Mouse (Mus musculus) adrenal gland, adult 8-10 months (tissue): Measurements from ENCODE around the gene Gm6588. TPM values are rescaled to one million over a fixed set of nuclear protein-coding genes. Genes with fewer than 3 reads are reported as not detected.
"Not testable (repeated sequence)": the region's sequence is repeated elsewhere in the genome, so short reads cannot be mapped to it uniquely, and the experiment has no call there.

Experiments used
- DNase-seq: peaks from one replicate; pipeline ENCODE4 v3.0.0; 2022
- total RNA-seq, 4 experiments: library from RNA; stranded (reverse); gene quantifications; 2 replicates each; pipeline ENCODE4 v1.2.4; 2022

The Gm6588 gene
- not detected for total RNA-seq

DNA sequence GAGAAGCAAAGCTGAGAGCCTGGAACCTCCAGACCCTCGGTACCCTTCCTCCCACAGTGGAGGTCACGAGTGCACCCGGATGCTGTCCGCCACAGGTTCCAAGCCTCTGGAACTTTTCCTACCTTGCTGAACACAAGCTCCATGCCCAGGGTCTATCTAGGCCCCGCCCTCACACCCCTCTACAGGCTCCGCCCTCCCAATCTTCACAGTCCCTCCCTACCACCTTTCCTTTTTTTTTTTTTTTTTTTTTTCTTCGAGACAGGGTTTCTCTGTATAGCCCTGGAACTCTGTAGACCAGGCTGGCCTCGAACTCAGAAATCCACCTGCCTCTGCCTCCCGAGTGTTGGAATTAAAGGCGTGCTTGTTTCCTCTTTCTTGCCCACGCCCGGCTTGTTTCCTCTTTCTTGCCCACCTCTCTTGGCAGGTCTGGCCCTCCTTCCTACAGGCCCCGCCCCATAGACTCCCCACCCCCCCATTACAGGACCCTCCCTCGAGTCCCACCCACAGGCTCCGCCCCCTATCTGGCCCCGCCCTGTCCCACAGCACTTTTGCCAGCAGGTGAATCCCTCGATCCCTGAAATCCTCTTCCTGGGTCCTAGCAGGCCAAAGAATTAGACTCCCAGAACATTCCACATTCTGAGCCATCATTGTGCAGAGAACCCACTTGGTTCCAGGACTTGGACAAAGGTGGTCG is at the start of gene Gm6588:
Gene Gm6588 (plus strand): TSS at position 680 of the 694 bp plus-strand sequence.
- DNase-seq: no peak

DNA sequence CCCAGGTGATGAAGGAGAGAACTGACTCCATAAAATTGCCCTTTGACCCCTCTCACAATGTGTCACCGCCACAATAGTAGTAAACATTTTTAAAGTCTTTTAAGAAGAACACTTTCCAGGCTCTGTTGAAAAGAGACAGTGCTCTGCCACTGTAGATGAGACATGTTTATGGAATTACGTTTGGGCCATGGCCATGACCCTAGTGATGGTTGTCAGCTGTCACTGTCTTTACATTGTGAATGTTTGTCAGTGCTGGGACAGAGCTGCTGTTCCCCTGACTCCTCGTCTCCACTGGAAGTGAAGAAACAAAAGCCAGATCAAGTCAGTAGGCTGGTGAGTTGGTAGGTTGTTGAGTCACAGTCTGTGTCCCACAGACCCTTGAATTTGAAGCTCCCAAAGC is 46.8 kb upstream of the Gm6588 start:
- DNase-seq: no peak

DNA sequence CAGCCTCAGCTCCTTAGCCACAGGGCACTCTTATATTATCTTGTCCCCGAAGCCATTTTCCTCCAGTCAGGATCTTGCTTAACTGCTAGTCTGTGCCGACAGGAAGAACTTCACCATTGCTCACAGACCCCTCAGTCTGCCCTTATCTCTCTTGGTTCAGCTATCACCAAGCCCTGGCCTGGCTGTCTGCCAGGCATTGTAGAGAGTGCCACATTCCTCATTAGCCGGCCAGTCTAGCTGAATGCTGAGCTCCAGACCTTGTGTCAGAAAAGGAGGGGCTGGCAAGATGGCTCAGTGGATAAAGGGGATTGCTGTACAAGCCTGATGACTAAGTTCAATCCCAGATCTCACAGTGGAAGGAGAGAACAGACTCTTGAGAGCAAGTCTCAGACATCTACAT is 43.2 kb upstream of the Gm6588 start:
- no peak for DNase-seq

DNA sequence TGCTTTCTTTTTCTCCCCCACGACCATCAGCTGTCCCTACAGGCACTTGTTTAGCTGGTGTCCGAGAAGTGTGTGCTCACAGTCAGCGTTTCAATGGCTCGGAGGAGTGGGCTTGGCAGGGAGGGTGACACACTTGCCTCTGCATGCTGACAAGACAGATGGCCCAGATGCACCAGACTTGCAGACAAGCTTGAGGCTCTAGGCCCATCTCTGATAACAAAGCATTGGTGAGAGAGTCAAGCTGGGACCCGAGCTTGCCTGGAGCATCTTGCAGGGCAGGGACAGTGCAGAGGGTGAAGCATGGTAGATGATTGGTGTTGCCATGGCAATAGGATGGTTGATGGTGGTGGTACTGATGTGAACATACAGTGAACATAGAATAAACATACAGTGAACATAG is 40.0 kb upstream of the Gm6588 start:
- DNase-seq: no peak

DNA sequence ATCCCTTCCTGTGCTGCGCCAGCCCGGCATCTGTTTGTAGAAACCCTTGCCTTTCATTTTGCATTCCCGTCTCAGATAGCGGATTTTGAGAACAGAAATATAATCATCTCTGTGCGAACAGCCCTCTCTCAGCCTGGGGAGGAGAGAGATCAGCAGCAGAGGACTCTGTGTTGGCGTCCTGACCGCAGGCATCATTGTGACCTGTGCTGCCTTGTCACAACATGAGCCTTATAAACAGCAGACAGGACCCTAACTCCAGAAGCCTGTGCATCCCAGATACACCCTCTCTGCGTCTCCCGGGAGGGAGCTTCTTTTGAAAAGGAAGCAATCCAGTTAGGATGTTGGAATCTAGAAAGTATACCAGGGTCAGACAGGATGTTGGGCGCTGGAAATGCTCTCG is 38.2 kb upstream of the Gm6588 start:
- no peak for DNase-seq

DNA sequence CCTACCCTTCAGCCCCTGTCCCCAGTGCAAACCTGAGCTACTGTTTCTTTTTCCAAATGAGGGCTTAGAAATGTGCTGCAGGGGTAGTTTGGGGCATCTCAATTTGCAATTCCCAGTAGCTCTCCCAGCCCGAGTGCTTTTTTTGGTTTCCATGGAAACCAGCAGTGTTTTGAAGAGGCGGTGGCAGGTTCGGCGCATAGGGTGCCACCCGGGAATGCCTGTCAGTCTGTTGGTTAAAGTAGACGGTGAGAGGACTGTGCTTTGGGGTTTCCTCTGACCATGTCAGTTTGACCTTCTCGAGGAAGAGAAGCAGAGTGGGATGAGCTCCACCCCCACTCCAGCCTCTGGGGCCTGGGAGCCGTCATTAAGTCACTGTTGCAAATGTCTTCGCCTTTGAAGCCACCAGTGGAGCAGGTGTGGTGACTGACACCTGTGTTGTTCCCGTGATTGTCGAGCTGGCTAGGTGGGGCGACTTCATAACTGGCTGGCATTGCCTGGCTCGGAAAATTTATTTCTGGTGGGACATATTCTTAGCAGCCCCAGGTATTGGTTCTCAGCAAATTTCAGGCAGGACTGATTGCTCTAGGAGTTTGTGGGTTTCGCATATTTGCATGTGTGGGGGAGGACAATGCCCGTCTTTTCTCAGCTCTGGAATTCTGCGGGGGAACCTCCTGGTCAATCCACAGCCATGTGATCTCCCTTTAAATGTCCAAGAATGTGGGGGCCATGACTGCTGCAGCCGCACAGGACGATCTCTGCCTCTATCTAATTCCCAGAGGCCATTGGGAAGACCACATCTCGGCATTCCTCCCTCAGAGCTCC is 37.5 kb upstream of the Gm6588 start:
- DNase-seq: no peak

DNA sequence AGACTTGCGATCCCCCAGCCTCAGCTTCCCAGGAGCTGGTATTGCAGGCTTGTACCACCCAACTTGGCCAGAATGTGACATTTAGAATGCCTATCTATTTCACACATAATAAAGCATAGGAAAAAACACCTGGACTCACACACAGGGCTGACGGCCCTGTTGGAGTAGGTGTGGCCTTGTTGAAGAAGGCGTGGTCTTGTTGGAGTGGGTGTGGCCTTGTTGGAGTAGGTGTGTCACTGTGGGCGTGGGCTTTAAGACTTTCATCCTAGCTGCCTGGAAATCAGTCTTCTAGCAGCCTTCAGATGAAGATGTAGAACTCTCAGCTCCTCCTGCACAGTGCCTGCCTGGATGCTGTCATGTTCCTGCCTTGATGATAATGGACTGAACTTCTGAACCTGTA is 36.4 kb upstream of the Gm6588 start:
- DNase-seq: not testable (repeated sequence)

DNA sequence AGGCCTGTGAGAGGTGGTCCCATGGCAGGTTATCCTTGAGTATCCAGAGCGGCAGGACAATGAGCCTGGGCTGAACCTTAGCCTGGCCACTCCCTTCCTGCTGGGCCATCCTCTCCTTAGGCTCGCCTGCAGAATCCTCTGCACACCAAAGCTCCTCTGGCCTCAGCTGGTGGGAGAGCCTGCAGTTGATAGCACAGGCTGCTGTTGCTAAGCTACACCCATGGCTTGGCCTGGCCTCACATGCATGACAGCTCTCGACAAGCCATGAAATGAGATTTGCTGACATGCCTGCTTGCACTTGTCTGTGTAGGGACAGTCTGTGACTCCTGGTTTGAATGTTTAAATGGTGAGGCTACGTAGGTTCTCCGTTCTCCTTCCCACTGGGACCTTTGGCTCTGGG is 32.6 kb upstream of the Gm6588 start:
- no peak for DNase-seq

DNA sequence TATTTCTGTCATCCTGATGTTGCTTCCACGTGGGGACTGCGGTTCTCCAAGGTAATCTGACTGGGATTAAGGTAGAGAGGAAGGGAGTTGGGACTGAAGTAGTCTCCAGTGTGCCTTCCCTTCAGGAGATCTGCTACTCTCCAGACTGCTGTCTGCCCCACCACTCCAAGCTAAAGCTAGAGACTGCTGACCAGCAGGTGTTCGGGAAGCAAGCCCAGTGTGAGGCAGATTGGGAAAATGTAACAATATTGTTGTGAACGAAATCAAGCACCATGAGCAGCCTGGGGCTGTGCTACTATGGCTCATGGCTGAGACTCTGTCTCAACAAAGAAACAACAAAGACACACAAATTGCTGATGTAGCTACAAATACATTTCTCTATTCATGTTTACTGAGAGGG is 31.2 kb upstream of the Gm6588 start:
- DNase-seq: no peak

DNA sequence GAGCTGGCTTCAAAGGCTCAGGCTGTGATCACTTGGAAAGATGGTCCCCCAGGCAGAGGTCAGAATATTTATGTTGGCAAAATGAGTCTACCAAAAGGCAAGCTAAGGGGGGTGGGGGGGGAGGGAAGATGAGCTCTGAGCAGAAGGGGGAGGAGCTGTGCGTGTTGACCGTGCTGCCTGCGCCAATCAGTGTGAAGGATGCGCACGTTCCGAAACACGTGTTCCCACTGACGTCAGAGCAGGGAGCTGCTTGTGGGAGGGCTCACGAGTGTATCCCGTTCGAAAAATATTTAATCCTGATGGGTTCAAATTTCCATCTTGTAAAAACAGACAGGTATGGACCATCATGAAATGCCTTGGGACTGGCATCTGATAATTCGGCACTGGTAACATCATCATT is 29.7 kb upstream of the Gm6588 start:
- no peak for DNase-seq

DNA sequence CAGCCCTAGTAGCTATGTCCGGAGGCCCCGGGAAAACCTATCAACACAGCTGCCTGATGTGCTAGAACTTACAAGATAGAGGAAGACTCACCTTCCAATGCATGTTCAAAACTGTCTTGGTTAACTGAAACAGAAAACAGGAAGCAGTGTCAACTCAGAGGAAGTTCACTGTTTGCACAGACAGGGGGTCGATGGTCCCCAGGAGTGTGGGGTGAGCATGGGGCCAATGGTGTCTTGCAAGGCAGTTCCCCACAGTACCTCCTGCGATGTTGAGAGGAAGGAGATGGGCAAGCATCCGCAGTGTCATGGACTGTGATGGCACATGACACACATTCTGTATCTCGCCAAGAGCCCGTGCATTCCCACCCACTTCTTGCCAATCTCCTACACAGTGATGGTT is 22.6 kb upstream of the Gm6588 start:
- DNase-seq: no peak

DNA sequence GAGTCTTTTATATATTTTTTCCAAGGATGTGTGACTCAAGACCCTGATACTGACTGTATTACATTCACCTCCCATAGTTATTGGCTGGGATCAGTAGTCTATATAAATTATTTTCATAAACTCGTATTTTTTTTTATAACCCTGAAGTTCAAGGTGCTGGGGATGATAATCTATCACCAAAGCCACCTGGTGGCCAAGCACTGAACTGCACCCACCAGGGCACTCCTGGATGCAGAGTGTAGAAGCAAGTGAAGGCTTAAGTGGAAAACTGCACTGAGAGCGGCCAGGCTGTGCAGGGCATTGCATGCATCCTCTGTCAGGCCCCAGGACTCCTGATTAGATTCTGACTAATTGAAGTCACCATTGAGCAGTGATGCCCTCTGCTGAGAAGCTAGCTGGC is 21.9 kb upstream of the Gm6588 start:
- peak; percentile 11 for DNase-seq

DNA sequence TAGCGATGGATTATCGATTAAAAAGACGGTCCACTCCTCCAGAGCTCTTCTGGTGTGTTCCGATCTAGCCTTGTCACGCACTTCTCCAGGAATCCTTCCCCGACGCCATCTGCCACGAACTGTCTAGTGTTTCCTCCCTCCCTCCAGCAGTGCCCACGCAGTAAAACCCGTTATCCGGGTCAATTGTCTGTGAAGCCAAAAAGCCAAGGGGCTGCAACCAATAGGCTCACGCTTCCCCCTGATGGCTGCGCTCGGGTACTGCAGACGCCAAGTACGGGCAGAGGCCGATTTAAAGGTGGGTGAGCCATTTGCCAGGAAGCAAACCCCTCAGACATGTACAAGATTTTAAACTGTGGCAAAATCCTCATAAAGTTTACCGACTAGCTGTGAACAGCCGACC is 20.3 kb upstream of the Gm6588 start:
- DNase-seq: peak; percentile 33

DNA sequence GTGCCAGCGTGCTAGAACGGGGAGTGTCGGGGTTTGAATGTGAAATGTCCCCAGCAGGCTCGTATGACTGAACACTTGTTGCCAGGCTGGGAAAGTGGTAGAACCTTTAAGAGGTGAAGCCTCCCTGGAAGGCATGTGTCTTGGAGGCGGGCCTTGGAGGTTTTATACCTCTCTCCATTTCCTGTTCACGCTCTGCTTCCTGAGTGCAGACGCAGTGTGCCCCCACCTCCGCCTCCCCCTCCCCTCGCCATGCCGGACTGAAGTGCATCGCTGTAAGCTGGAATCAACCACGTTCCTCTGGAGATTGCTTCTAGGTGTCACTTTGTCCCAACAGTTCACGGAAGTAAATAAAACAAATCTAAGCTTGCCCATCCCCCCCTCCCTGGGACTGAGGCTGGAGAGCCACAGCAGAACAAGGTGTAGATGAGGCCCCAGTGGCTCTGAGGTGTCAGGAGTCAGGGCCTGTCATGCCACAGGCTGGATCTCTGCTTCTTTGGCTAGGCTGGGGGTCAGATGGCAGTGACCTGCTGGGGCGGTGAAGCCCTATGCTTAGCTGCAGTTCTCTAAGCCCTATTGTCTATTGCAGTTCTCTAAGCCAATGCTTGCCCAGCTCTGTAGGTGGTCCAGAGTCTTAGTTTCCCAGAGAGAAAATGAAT is 18.0 kb upstream of the Gm6588 start:
- DNase-seq: no peak

DNA sequence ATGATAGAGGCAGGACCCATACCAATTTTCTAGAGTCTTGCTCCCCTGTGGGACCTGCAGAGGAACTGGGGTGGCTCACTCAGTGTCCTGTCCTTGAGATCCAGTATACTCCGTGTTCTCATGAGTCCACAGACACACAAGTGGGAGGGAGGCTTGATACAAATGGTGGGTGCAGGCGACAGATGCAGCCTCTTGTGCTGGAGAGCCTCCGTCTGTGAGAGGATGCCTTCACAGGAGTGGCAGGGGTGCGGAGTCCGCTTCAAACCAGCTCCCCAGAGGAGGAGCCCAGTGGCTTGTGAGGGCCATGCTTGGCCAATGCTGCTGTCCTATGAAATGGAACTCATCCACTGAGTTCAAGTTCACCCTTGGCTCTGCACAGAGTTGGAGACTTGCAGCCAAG is 17.2 kb upstream of the Gm6588 start:
- DNase-seq: no peak

DNA sequence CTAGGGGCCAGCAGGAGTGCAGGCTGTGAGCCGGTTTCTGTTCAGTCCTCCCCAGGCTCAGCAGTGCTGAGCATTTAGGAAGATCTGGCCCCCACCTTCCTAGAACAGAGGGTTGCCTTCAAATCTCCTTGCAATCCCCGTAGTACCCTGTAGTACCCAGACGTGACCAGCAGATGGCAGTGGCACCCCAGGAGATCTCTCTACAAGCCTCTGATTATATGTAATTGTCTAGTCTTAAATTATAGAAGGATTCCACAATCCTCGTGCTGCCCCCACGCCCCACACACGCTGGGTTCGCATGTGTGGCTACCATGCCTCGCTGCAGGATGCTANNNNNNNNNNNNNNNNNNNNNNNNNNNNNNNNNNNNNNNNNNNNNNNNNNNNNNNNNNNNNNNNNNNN is 16.2 kb upstream of the Gm6588 start:
- DNase-seq: peak; percentile 33

DNA sequence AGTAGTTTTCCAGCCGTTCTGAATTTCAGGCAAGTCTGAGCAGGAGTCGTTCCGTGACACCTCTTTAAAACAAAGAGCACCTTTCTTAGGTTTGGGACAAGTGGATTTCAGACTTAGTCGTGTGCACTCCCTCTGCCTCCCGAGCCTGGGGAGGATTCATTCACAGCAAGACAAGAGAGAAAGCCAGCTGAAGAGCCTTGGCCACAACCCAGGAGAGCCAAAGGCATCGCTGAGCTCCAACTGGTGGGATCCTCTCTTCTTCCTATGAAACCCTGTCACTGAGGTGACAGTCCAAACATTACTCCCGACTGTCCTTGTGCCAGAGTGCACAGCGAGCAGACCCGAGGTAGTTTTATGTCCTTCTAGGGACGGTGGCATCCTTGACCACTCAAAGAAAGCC is 10.7 kb upstream of the Gm6588 start:
- no peak for DNase-seq

DNA sequence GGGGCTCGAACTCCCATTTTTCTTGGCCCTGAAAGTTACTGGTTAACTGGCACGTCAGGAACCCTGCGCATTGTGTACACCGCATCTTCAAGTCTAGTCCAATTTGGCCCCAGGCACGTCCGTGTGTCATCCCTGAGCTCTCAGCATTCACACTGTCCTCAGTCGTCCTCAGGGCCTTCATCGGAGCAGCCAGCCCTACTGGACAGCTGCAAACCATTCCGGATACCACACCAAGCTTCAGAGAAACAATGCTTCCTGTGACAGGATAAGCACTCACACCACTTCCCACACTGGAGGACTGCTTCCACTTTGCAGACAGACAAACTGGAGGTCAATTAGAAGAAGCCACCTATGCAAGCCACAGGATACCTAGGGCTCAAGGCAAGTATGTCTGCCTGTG is 3.9 kb downstream of the Gm6588 start:
- no peak for DNase-seq

DNA sequence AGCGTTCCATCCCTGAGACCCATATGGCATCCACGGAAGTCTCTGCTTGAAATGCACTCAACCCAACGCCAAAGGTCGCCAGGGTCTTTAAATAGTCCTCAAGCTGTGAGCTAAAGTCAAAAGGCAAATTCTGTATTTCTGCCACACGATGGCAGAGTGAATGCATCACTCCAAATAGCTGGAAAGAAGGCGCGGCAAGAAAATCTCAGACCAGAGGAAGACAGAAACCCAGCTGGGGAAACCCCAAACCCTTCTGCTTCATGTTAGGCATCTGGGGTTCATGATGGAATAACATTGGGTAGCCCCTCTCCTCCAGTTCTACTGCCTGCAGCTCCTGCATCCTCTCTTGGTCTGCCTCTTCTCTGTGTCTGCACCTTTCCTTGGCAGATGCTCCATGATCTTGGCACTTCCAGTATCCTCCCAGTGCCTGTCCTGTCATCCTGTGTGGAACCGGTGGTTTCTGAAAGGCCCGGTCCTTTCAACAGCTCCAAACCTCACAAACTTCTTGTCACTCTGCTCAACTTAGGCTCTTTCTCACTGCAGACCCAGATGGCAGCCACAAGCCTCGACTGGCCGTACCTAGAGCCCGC is 5.8 kb downstream of the Gm6588 start:
- no peak for DNase-seq

DNA sequence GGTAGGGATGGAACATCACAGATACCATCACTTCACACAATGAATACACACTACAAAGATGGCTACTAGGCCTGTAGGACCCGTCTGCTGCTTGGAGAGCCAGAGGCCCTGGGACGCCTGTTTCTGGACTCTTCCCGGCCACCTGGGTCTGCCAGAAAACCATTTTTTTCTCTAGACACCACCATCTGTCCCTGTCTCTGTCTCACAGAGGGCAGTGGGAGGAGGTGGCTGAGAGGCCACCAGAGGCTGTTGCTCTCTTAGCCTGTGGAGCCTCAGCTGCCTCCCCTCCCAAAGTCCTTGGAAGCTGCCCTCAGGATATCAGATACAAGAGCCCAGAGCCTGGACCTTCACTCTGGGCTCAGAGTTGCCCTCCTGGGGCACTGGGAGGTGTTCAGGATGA is 10.7 kb downstream of the Gm6588 start:
- no peak for DNase-seq

DNA sequence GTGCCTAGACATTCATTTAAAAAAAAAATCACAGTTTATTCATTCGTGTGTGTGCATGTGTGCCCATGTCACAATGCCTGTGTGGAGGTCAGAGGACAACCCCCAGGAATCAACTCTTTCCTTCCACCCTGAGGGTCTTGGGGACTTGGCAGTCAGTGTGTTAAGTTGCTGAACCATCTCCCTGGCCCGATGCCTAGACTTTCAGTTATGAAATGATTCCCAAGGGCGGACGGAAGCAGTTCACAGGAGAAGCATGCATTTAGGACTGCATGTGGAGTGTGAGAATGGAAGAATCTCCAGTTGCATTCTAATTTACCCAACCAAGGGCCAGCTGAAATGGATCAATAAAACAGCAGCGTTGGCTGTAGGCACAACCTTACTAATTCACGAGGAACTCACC is 17.1 kb downstream of the Gm6588 start:
- peak; percentile 13 for DNase-seq

DNA sequence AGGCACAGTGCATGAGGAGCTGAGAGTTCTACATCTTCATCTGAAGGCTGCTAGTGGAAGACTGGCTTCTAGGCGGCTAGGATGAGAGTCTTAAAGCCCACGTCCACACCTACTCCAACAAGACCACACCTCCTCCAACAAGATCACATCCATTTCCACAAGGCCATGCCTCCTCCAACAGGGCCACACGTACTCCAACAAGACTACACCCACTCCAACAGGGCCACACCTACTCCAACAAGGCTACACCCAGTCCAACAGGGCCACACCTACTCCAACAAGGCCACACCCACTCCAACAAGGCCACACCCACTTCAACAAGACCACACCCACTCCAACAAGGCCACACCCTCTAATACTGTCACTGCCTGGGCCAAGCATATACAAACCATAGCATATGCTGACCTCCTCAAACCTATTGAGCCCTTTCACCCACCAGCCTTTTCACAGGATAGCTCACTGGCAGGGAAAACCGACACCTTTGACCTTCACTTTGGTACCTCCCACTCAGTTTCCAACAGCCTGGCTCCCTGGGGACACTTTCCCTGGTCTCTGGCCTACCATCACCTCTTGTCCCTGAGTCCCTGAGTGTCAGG is 19.9 kb downstream of the Gm6588 start:
- no peak for DNase-seq

DNA sequence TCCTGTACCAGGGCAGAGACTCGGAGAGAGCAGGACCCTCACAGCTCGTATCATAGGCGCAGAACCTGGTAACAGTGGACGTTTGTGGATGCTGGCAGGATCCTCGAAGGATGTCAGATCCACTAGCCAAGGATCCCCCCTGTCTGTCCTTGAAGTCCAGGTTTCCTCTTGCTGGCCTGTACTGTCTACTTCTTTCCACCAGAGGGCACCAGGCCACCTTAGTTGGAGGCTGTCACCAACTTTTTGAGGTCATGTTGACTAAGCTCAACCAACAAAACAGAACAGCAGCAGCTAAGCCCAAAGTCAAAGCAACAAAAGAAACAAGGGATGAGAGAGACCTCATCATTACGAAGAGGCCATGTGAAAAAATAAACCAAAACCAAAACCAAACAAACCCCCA is 20.9 kb downstream of the Gm6588 start:
- peak; percentile 21 for DNase-seq
